Mouse (Mus musculus): ENCODE measurements at regions not wholly inside any gene's neighbourhood (a gene's known extent, or its start where the extent isn't known, plus 50 kb on each side); places are given as distances from the start of the nearest gene placed in this dataset.
"Not testable (repeated sequence)": the region's sequence is repeated elsewhere in the genome, so short reads cannot be mapped to it uniquely, and the experiment has no call there.

GRCm38 (mm10) chr3:21086426-21086825 is 719.4 kb upstream of the Agtr1b start:
- H3K27ac ChIP-seq (replicated peaks): no peak overlapping the region
- H3K27me3 ChIP-seq (ENCODE audit: control insufficient read depth, insufficient read depth, low read length): no peaks in the 10 kb centered on the region
- DNase-seq (ENCODE audit: low spot score) (no peak), ATAC-seq (ENCODE audit: low FRiP score, low TSS enrichment) (no peak)
- no peaks in the 10 kb centered on the region for H3K36me3 ChIP-seq (ENCODE audit: control insufficient read depth, insufficient read depth, low read length)
- H3K4me3 ChIP-seq (ENCODE audit: low read depth, low read length): no peak overlapping the region
- 81% methylated on average over 1 of the region's 1 CpGs for WGBS
- no peak overlapping the region for H3K9ac ChIP-seq (ENCODE audit: low read length)
- no peak overlapping the region for H3K4me2 ChIP-seq (replicated peaks; ENCODE audit: low read depth)
- H3K9me3 ChIP-seq (ENCODE audit: control insufficient read depth, low read length): no peaks in the 10 kb centered on the region
- no peak for TF ChIP-seq CTCF (IDR thresholded peaks at IDR 0.05; ENCODE audit: low read depth)
- no peak for TF ChIP-seq EP300 (optimal IDR thresholded peaks at IDR 0.05)
- no peaks in the 10 kb centered on the region for H3K4me1 ChIP-seq (replicated peaks; ENCODE audit: control insufficient read depth, insufficient read depth)

- Histone ChIP-seq H3K4me1 (replicated peaks; ENCODE audit: control insufficient read depth, insufficient read depth) (no peaks in the 10 kb centered on the region), H3K27ac (replicated peaks) (no peak overlapping the region), H3K4me3 (ENCODE audit: low read depth, low read length) (no peak overlapping the region), H3K9me3 (ENCODE audit: control insufficient read depth, low read length) (no peaks in the 10 kb centered on the region), H3K4me2 (replicated peaks; ENCODE audit: low read depth) (no peak overlapping the region), H3K9ac (ENCODE audit: low read length) (no peak overlapping the region), H3K36me3 (ENCODE audit: control insufficient read depth, insufficient read depth, low read length) (no peaks in the 10 kb centered on the region), H3K27me3 (ENCODE audit: control insufficient read depth, insufficient read depth, low read length) (no peaks in the 10 kb centered on the region)
- ATAC-seq (ENCODE audit: low FRiP score, low TSS enrichment): no peak
- TF ChIP-seq CTCF (IDR thresholded peaks at IDR 0.05; ENCODE audit: low read depth) (no peak), EP300 (optimal IDR thresholded peaks at IDR 0.05) (no peak)
- DNase-seq (ENCODE audit: low spot score): no peak
- 69% methylated on average over 2 of the region's 2 CpGs for WGBS
Measured at GRCm38 (mm10) chr3:21077548-21077947, 710.6 kb upstream of the Agtr1b start.

- H3K27me3 ChIP-seq (ENCODE audit: control insufficient read depth, insufficient read depth, low read length); ATAC-seq (ENCODE audit: low FRiP score, low TSS enrichment); H3K4me2 ChIP-seq (replicated peaks; ENCODE audit: low read depth); H3K4me3 ChIP-seq (ENCODE audit: low read depth, low read length); H3K36me3 ChIP-seq (ENCODE audit: control insufficient read depth, insufficient read depth, low read length); H3K4me1 ChIP-seq (replicated peaks; ENCODE audit: control insufficient read depth, insufficient read depth); H3K27ac ChIP-seq (replicated peaks); H3K9ac ChIP-seq (ENCODE audit: low read length); H3K9me3 ChIP-seq (ENCODE audit: control insufficient read depth, low read length); DNase-seq (ENCODE audit: low spot score): not testable (repeated sequence)
- WGBS: 60% methylated on average over 1 of the region's 2 CpGs
Measured at GRCm38 (mm10) chr3:21053337-21053736, 686.4 kb upstream of the Agtr1b start.

GRCm38 (mm10) chr3:21049365-21049764 is 682.4 kb upstream of the Agtr1b start:
- H3K9ac ChIP-seq (ENCODE audit: low read length); H3K27me3 ChIP-seq (ENCODE audit: control insufficient read depth, insufficient read depth, low read length); H3K36me3 ChIP-seq (ENCODE audit: control insufficient read depth, insufficient read depth, low read length); H3K27ac ChIP-seq (replicated peaks); H3K9me3 ChIP-seq (ENCODE audit: control insufficient read depth, low read length); ATAC-seq (ENCODE audit: low FRiP score, low TSS enrichment); H3K4me3 ChIP-seq (ENCODE audit: low read depth, low read length); H3K4me2 ChIP-seq (replicated peaks; ENCODE audit: low read depth); H3K4me1 ChIP-seq (replicated peaks; ENCODE audit: control insufficient read depth, insufficient read depth); DNase-seq (ENCODE audit: low spot score): not testable (repeated sequence)
- WGBS: 77% methylated on average over 16 of the region's 25 CpGs

- TF ChIP-seq EP300 (optimal IDR thresholded peaks at IDR 0.05): no peak
- Histone ChIP-seq H3K36me3 (ENCODE audit: control insufficient read depth, insufficient read depth, low read length) (no peaks in the 10 kb centered on the region), H3K9me3 (ENCODE audit: control insufficient read depth, low read length) (no peaks in the 10 kb centered on the region), H3K4me2 (replicated peaks; ENCODE audit: low read depth) (no peak overlapping the region), H3K4me1 (replicated peaks; ENCODE audit: control insufficient read depth, insufficient read depth) (no peaks in the 10 kb centered on the region), H3K27me3 (ENCODE audit: control insufficient read depth, insufficient read depth, low read length) (no peaks in the 10 kb centered on the region), H3K27ac (replicated peaks) (no peak overlapping the region), H3K4me3 (ENCODE audit: low read depth, low read length) (no peak overlapping the region), H3K9ac (ENCODE audit: low read length) (no peak overlapping the region)
- WGBS: 82% methylated on average over 3 of the region's 3 CpGs
- ATAC-seq (ENCODE audit: low FRiP score, low TSS enrichment) (no peak), DNase-seq (ENCODE audit: low spot score) (no peak)
Measured at GRCm38 (mm10) chr3:21045981-21046380, 679.0 kb upstream of the Agtr1b start.

GRCm38 (mm10) chr3:21025876-21026275 is 658.9 kb upstream of the Agtr1b start:
- ATAC-seq (ENCODE audit: low FRiP score, low TSS enrichment) (no peak), DNase-seq (ENCODE audit: low spot score) (no peak)
- WGBS: 32% methylated on average over 1 of the region's 1 CpGs
- Histone ChIP-seq H3K4me1 (replicated peaks; ENCODE audit: control insufficient read depth, insufficient read depth) (no peaks in the 10 kb centered on the region), H3K27ac (replicated peaks) (no peak overlapping the region), H3K27me3 (ENCODE audit: control insufficient read depth, insufficient read depth, low read length) (no peaks in the 10 kb centered on the region), H3K9ac (ENCODE audit: low read length) (no peak overlapping the region), H3K36me3 (ENCODE audit: control insufficient read depth, insufficient read depth, low read length) (no peaks in the 10 kb centered on the region), H3K4me3 (ENCODE audit: low read depth, low read length) (no peak overlapping the region), H3K9me3 (ENCODE audit: control insufficient read depth, low read length) (no peaks in the 10 kb centered on the region), H3K4me2 (replicated peaks; ENCODE audit: low read depth) (no peak overlapping the region)
- no peak for TF ChIP-seq EP300 (optimal IDR thresholded peaks at IDR 0.05)
- TF ChIP-seq CTCF (IDR thresholded peaks at IDR 0.05; ENCODE audit: low read depth): no peak

GRCm38 (mm10) chr3:21020946-21021345 is 654.0 kb upstream of the Agtr1b start:
- Histone ChIP-seq H3K4me2 (replicated peaks; ENCODE audit: low read depth) (no peak overlapping the region), H3K9ac (ENCODE audit: low read length) (no peak overlapping the region), H3K9me3 (ENCODE audit: control insufficient read depth, low read length) (no peaks in the 10 kb centered on the region), H3K27ac (replicated peaks) (no peak overlapping the region), H3K36me3 (ENCODE audit: control insufficient read depth, insufficient read depth, low read length) (no peaks in the 10 kb centered on the region), H3K4me1 (replicated peaks; ENCODE audit: control insufficient read depth, insufficient read depth) (no peaks in the 10 kb centered on the region), H3K27me3 (ENCODE audit: control insufficient read depth, insufficient read depth, low read length) (no peaks in the 10 kb centered on the region), H3K4me3 (ENCODE audit: low read depth, low read length) (no peak overlapping the region)
- 50% methylated on average over 1 of the region's 1 CpGs for WGBS
- ATAC-seq (ENCODE audit: low FRiP score, low TSS enrichment) (no peak), DNase-seq (ENCODE audit: low spot score) (no peak)
- TF ChIP-seq EP300 (optimal IDR thresholded peaks at IDR 0.05) (no peak), CTCF (IDR thresholded peaks at IDR 0.05; ENCODE audit: low read depth) (no peak)

Data from stomach, postnatal 0 days (tissue).